Mouse (Mus musculus) erythroid progenitor cell, adult 5-6 weeks (primary cell): ENCODE measurements around the gene Traf3. TPM values are rescaled to one million over a fixed set of nuclear protein-coding genes. Genes with fewer than 3 reads are reported as not detected.

Experiments
- ATAC-seq: replicated peaks from 2 replicates; pipeline ENCODE4 v1.8.0; 2016; ENCODE audit warnings: moderate number of reproducible peaks, mild to moderate bottlenecking, moderate TSS enrichment, inconsistent platforms; ENCODE audit not compliant: poor library complexity, low FRiP score, severe bottlenecking
- total RNA-seq, 2 experiments: library from RNA; stranded (forward) in 1 of 2; stranded (reverse) in 1 of 2; fragments of 150-400 nt in 1 of 2; fragments of 186-747, 209-891 nt in 1 of 2; gene quantifications; 2 replicates each; pipeline versions ENCODE4 v1.2.3 to v1.2.4; 2015 to 2017; ENCODE audit warnings: low replicate concordance in 2 of 2

The Traf3 gene
- 1.8 and 2.5 TPM in 2 replicates for total RNA-seq (2015; ENCODE audit: low replicate concordance)
- total RNA-seq (2017; ENCODE audit: low replicate concordance), result 1.9 and 2.3 TPM in 2 replicates

GRCm38 (mm10) chr12:111165831-111166591 lies at the start of gene Traf3:
Gene Traf3 (plus strand): TSS chr12:111166370.
- ATAC-seq, result no peak

DNA sequence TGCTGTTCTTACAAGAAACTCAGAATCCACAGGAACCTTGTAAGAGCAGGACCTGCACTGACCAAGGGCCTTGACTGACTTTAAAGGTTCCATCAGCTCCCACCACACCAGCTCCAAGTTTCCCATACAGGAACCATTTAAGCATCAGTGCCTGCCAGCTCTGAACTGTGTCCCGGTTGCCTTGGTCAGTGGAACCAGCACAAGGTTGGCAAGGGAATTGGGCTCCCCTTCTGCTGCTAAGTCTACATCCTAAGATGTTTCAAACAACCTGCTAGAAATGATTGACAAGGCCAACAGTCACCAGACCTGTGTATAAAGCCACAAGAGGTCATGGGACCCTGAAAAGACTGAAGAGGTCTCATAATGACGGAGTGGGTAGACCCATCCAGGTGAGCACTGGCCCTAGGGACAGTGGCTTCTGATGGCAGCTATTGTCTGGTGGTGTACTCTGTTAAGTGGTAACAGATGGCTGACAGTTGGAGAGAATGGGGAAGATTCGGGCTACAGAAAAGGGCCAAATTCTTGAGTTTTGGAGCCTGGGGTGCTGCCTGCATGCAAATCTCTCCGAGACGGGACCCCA lies 46.6 kb upstream of the Traf3 start:
- no peak for ATAC-seq

DNA sequence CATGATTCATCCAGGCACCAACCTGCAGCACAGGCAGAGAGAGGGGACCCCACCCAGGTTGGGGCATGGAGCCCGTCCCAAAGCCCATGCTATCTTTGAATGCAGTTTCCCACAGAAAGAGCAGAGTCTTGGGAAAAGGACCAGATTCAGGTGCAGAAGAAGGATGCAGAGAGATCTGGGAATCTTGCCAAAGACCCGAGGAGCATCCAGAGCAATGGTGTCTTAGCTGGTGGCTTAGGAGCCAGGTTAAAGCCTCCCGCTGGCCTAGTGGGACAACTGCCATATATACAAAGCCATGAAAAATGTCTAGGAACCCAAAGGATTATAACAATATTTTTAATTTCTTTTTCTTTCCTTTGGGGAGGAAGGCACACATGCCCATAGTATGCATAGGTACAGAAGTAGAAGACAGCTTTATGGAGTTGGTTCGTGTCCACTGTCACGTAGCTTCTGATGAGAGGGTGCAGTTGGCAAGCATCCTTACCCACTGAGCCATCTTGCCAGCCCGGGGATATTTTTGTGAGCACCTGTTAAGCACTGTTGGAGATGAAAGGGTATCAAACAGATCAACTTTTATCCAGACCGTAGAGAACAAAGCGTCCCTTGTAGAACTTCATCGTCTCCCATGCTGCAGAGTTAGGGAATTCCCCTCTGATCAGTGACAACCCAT lies 45.1 kb upstream of the Traf3 start:
- ATAC-seq, result no peak

DNA sequence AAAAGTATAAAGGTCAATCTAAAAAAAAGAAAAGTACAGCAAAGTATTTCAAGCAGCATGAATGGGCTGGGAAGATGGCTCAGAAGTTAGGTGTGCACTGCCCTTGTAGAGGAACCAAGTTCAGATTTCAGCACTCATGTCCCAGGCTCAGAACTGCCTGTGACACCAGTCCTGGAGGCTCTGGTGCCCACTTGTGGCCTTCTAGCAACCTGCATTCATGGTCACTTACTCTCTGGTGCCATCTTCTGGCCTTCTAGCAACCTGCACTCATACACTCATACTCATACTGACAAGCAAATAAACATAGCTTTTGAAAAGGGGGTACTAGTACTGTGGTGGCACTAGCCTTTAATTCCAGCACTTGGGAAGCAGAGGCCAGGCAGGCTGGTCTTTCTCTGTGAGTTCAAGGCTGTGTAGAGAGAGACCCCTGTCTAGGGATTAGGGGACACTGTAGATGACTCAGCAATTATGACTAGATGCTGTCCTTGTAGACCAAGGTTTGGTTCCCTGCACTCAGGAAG lies 43.8 kb upstream of the Traf3 start:
- ATAC-seq, result 0 out of 2 replicates have a peak, but pooled peaks have one; percentile 50

DNA sequence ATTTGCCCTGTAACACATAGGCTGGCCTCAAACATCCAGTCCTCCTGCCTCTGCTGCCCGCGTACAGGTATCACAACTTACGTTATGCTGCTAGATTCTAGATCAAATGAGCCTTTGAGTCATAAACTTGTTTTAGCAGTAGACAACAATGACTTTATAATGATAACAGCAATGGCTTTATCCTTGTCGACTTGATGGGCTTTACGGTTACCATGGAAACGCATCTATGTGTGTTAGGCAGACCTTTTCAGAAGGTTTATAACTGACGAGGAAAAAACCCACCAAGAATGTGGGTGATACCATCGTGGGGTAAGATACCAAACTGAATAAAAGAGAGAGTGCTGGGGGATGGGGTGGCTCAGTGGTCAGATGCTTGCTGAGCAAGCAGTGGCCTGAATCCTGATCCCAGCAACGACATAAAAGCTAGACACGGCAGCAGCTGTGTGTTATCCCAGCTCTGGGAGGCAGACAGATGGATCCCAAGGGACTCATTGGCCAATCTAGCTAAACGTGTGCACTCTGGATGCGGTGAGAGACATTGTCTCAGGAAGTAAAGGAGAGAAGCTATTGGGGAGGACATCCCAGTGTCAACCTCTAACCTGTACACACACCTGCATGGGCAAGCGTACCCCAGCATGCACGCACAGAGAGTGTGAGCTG lies 41.4 kb upstream of the Traf3 start:
- no peak for ATAC-seq

- ATAC-seq, result no peak
These were observed 40.5 kb upstream of the Traf3 start for GRCm38 (mm10) chr12:111125666-111126065.

GRCm38 (mm10) chr12:111134169-111134568 lies 32.0 kb upstream of the Traf3 start:
- ATAC-seq, result no peak

GRCm38 (mm10) chr12:111134791-111135733 lies 31.1 kb upstream of the Traf3 start:
- ATAC-seq, result no peak

DNA sequence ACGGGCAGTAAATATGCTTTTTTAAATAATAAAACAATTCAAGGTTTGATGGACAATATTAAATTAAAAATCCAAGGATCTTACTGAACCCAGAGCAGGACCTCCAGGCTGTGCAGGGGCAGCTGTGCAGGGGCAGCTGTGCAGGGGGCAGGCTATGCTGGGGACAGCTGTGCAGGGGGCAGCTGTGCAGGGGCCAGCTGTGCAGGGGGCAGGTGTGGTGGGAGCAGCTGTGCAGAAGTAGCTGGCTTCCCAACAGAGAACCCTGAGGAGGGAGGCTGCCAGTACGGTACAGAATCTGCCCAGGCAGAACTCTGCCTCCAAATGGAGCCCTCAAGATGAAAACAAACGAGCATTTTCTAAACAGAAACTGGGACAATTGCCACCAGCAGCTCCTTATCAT lies 30.2 kb upstream of the Traf3 start:
- no peak for ATAC-seq

GRCm38 (mm10) chr12:111137079-111137478 lies 29.1 kb upstream of the Traf3 start:
- ATAC-seq, result no peak

DNA sequence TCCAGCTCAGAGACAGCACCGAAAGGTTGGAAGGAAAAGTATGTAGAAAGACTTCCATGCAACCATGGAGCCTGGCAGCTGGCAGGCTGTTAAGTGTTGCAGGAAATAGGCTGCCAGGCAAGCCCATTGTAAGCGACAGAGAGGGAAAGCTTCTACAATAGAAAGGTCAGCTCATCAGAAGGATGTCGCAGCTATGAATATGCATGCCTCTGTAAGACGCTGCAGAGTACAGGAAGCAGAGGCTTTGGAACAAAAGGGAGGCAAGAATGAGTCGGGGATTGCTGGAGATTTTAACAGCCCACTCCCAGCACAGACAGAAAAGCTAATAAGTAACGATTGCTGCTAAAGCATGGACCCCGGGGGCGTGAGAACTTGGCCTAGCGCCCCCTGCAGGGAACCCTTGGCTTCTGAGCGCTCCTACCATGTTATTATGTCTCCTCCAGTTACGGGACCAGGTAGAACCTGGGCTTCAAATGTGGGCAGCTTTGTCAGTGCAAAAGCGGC lies 23.1 kb upstream of the Traf3 start:
- no peak for ATAC-seq

DNA sequence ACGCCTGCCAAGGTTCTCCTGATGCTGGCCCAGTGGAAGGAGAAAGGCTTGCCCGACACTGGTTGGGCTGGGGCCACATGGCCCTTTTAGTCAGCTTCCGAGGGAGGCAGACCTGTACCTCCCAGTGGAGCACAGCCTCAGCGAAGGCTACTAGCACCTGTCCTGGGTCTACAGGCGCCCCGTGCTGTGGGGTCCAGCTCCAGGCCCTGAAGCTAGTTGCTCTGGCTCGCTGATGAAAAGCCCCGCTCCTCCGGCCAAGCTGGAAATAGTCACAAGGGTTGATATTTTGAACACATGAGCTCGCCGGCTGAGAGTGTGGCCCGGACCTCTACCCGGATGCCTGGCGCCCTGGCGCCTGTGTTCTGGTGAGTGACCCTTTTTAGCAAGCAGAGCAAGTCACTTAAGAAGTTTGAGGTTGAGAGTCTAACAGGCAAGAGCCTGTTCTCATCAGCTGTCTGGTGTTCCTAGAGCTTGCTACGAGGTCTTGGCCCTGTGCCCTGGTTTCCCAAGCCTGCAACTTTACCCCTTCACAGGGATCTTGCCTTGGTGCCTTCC lies 22.6 kb upstream of the Traf3 start:
- no peak for ATAC-seq

DNA sequence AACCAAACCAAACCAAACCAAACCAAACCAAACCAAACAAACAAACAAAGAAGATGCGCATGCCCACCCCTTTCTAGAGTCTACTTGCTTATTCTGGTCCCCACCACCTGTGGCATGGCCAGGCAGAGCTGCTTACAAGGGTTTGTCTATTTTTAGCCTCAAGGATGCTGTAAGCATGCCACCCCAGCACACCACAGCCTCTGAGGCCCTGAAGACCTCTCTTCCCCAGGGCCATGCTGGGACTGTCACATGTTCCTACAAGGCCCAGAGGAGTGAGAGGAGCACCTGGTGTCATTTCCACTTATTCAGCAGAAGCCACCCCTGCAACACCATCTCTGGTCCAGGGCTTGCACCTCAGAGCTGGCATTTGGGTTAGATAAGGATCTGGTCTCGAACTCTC lies 21.6 kb upstream of the Traf3 start:
- ATAC-seq, result no peak

DNA sequence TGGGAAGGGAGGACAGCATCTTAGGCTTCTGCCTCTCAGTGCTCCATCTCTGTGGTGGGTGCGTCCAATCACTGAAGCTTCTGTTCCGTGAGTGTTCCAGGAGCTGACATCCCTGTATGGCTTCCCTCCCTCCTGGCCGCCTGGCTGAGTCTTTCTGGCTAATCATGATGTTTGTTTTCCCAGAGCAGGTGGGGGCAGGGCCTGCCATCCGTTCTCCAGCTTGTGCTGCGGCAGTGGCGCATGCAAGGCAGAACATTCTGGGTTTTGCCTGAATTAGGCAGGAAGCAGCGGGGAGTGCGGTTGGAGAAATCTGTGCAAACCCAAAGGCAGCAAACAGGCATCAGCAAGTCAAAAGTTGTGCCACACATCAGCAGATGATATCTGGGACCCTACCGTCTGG lies 20.9 kb upstream of the Traf3 start:
- no peak for ATAC-seq

DNA sequence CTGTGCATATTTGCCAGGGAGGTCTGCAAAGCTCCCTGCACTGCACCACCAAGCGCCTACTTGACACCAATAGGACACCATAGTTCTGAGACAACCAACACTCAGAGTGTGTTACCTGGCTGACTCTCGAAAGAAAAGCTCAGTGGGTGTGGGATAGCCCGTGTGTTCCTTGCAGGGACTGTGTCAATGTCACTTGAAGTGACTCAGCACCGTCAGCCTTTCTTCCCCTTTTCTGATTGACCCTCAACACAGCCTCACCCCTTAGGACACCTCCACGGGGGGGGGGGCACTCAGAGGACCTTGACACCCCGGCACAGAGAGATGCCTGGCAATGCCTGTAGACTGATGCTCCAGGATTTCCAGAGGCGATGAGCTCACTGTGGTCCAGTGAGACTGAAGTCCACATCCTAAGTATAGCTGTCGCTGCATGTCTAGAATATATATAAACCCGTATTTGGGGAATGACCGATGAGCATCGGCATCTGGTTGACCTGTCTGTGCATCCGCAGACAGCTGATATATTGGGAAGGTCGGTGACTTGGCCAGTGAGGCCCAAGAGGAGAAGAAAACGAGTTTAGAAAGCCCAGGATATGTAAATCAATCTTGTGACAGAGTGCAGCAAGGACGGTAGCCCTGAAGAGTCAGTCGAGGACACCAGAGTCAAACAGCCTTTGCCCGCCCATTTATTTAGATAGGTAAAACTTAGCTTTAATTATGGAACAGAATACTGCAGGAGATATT lies 16.5 kb upstream of the Traf3 start:
- ATAC-seq, result no peak

DNA sequence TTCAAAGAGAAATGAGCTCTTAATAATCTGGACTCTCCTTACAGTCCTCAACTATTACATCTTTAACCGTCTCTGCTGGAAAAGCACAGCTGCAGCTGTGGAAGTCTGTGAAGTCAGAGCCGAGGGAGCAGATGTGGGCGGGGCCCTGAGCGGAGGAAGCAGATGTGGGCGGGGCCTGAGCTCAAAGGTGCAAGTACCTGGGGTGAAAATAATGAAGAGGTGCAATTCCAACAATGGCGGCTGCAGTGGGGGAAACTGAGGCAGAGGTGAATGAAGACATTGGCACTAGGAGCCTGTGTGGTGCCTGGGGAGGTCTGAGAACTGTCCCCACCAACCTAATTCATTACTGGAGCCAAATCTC lies 16.0 kb upstream of the Traf3 start:
- no peak for ATAC-seq

GRCm38 (mm10) chr12:111151422-111152156 lies 14.6 kb upstream of the Traf3 start:
- no peak for ATAC-seq
